9 mouse cellular contexts compared by ENCODE assay signal in genomic region chr2:93332277-93332676, GRCm38 (mm10). TPM values are rescaled to one million over a fixed set of nuclear protein-coding genes. Genes with fewer than 3 reads are reported as not detected.
DNase-seq lines count a peak whose midpoint lies in the region; ATAC-seq and TF ChIP-seq lines count a peak whose summit lies in the region.
"Had no signal": no experiment of that assay in that cellular context is flagged by ENCODE, and none has a peak within 500 bp of the region (broad histone marks: within the 10 kb centered on the region; RNA-seq: fewer than 3 reads in every experiment).

No protein-coding gene starts in this region.

- no peaks in the 10 kb centered on the region for H3K27me3 ChIP-seq in forebrain, embryonic 16.5 days (replicated peaks; ENCODE audit: control insufficient read depth, insufficient read depth, low read length)
- 0 out of 2 replicates have a peak, but pooled peaks cover 3% of the 10 kb centered on the region for H3K27me3 ChIP-seq in intestine, postnatal 0 days (replicated peaks; ENCODE audit: control insufficient read depth, insufficient read depth, low read length)
- no peaks in the 10 kb centered on the region for H3K27me3 ChIP-seq in lung, embryonic 16.5 days (ENCODE audit: control insufficient read depth, insufficient read depth, low read depth, low read length)

- DNase-seq in left cerebral cortex, postnatal 4 days: no peak
- DNase-seq in cerebellum, postnatal 25 days: no peak
- DNase-seq in layer of hippocampus, adult 11-12 months (ENCODE audit: low spot score): no peak
- DNase-seq in MN1 (ENCODE audit: low spot score): no peak

- H3K36me3 ChIP-seq in forebrain, embryonic 16.5 days (ENCODE audit: control insufficient read depth, insufficient read depth): no peaks in the 10 kb centered on the region
- no peaks in the 10 kb centered on the region for H3K36me3 ChIP-seq in intestine, postnatal 0 days (ENCODE audit: control insufficient read depth, insufficient read depth)
- H3K36me3 ChIP-seq in lung, embryonic 16.5 days (ENCODE audit: control insufficient read depth, insufficient read depth, low read length): no peaks in the 10 kb centered on the region
- H3K36me3 ChIP-seq: G1E had no signal

- 59% methylated on average over 4 of the region's 4 CpGs for WGBS in forebrain, embryonic 16.5 days
- WGBS in intestine, postnatal 0 days: 58% methylated on average over 4 of the region's 4 CpGs
- 55% methylated on average over 4 of the region's 4 CpGs for WGBS in lung, embryonic 16.5 days

- no peak for ATAC-seq in forebrain, embryonic 16.5 days
- ATAC-seq in intestine, postnatal 0 days: no peak
- no peak for ATAC-seq in lung, embryonic 16.5 days (ENCODE audit: low read depth)

- H3K9ac ChIP-seq in forebrain, embryonic 16.5 days (replicated peaks; ENCODE audit: low read depth, low read length): no peak overlapping the region
- no peak overlapping the region for H3K9ac ChIP-seq in intestine, postnatal 0 days (ENCODE audit: low read depth, low read length)
- no peak overlapping the region for H3K9ac ChIP-seq in lung, embryonic 16.5 days (ENCODE audit: low read length)

- peaks cover 44% of the 10 kb centered on the region for H3K4me1 ChIP-seq in brown adipose tissue, adult 24 weeks (ENCODE audit: control insufficient read depth, insufficient read depth, insufficient read length, low read length)
- H3K4me1 ChIP-seq in forebrain, embryonic 16.5 days (replicated peaks; ENCODE audit: control insufficient read depth, insufficient read depth, low read length): peaks cover 35% of the 10 kb centered on the region
- H3K4me1 ChIP-seq in intestine, postnatal 0 days (replicated peaks; ENCODE audit: control insufficient read depth, insufficient read depth, low read length): 0 out of 2 replicates have a peak, but pooled peaks cover 6% of the 10 kb centered on the region
- H3K4me1 ChIP-seq in lung, embryonic 16.5 days (replicated peaks; ENCODE audit: control insufficient read depth, insufficient read depth, low read length): peaks cover 7% of the 10 kb centered on the region

- TF ChIP-seq CTCF in intestine, postnatal 0 days (IDR thresholded peaks at IDR 0.05; ENCODE audit: low read depth): no peak

- H3K4me2 ChIP-seq in forebrain, embryonic 16.5 days (ENCODE audit: low read length): peak overlapping the region; percentile 99
- peak overlapping the region; percentile 100; the same call in 1 of the 2 replicates for H3K4me2 ChIP-seq in intestine, postnatal 0 days (replicated peaks; ENCODE audit: low read depth)
- peak overlapping the region; percentile 97 for H3K4me2 ChIP-seq in lung, embryonic 16.5 days (ENCODE audit: low read depth, low read length)

- H3K27ac ChIP-seq in brown adipose tissue, adult 24 weeks (replicated peaks; ENCODE audit: low read depth, low read length): peak overlapping the region; percentile 91
- H3K27ac ChIP-seq in forebrain, embryonic 16.5 days (ENCODE audit: low read length): no peak overlapping the region
- no peak overlapping the region for H3K27ac ChIP-seq in intestine, postnatal 0 days (ENCODE audit: low read depth, low read length)
- H3K27ac ChIP-seq in lung, embryonic 16.5 days (ENCODE audit: low read length): no peak overlapping the region

- H3K4me3 ChIP-seq in brown adipose tissue, adult 24 weeks (ENCODE audit: insufficient read depth, low read depth, low read length): peak overlapping the region; percentile 100
- H3K4me3 ChIP-seq in forebrain, embryonic 16.5 days (replicated peaks; ENCODE audit: low read length): no peak overlapping the region
- H3K4me3 ChIP-seq in intestine, postnatal 0 days (ENCODE audit: low read depth, low read length): no peak overlapping the region
- H3K4me3 ChIP-seq in lung, embryonic 16.5 days (ENCODE audit: low read length): peak overlapping the region; percentile 58

- intact Hi-C loops in left cerebral cortex, postnatal 4 days (cut with DNase I): loop anchor here (2.0 kb wide), 1 partner anchor 113 kb away; no protein-coding TSS in a partner anchor

- no peaks in the 10 kb centered on the region; the same call in 1 of the 2 replicates for H3K9me3 ChIP-seq in forebrain, embryonic 16.5 days (ENCODE audit: control insufficient read depth, low read length)
- no peaks in the 10 kb centered on the region for H3K9me3 ChIP-seq in intestine, postnatal 0 days (ENCODE audit: control insufficient read depth)
- 0 out of 2 replicates have a peak, but pooled peaks cover 2% of the 10 kb centered on the region for H3K9me3 ChIP-seq in lung, embryonic 16.5 days (ENCODE audit: control insufficient read depth, low read length)

RNA-seq across cellular contexts. Expression of gene Tspan18, which starts 2.0 kb away (rescaled TPM):
- 136 and 163 TPM in 2 replicates for polyA plus RNA-seq in brown adipose tissue, adult 24 weeks (2012; ENCODE audit: insufficient read depth, insufficient read length, missing spikeins)
- polyA plus RNA-seq in forebrain, embryonic 16.5 days (2015; fragmentation: Nextera tagmentation; extraction: Ambion mirVana): 14.8 and 17.0 TPM in 2 replicates
- 12.2 and 18.0 TPM in 2 replicates for polyA plus RNA-seq in intestine, postnatal 0 days (2015; fragmentation: Nextera tagmentation; extraction: Ambion mirVana)
- 24.8 and 29.7 TPM in 2 replicates for polyA plus RNA-seq in lung, embryonic 16.5 days (2015; fragmentation: Nextera tagmentation; extraction: Ambion mirVana)
- total RNA-seq in left cerebral cortex, postnatal 4 days (2021): 10 to 100 TPM; 13.8 to 14.6 TPM

Comparison
In these comparisons a context has a peak if more than half of its experiments do, and no peak if none do; other contexts are left out.
1. H3K4me3 ChIP-seq: peak in brown adipose tissue, adult 24 weeks (single experiment) and lung, embryonic 16.5 days (single experiment); none in forebrain, embryonic 16.5 days (single experiment) and intestine, postnatal 0 days (single experiment).
2. Peak in every context shown above with its lines, with median percentiles within 50 percentile points of each other: H3K4me2 ChIP-seq.